Mouse (Mus musculus): ENCODE results near the gene Cdk9. TPM values are rescaled to one million over a fixed set of nuclear protein-coding genes. Genes with fewer than 3 reads are reported as not detected.
A peak's percentile ranks its signal among the peaks of the same experiment; 100 is the strongest.

The Cdk9 gene
- polyA plus RNA-seq, 1 experiment = 112 TPM

- no peak for TF ChIP-seq MYOG (IDR thresholded peaks at IDR 0.05; ENCODE audit: control insufficient read depth, extremely low read depth, insufficient read length)
- TF ChIP-seq MYOD1 (IDR thresholded peaks at IDR 0.05; ENCODE audit: control insufficient read depth, insufficient read length, low read depth) = no peak
- no peak for TF ChIP-seq MAX (IDR thresholded peaks at IDR 0.05)
- no peak for TF ChIP-seq USF1 (IDR thresholded peaks at IDR 0.05; ENCODE audit: low read depth)
- TF ChIP-seq CEBPB (IDR thresholded peaks at IDR 0.05; ENCODE audit: low read depth) = no peak
These were observed 31.8 kb downstream of the Cdk9 start for GRCm38 (mm10) chr2:32680961-32681650.

GRCm38 (mm10) chr2:32680051-32680451, 32.8 kb downstream of the Cdk9 start:
- Histone ChIP-seq H3K4me3 (ENCODE audit: insufficient read depth, poor library complexity, severe bottlenecking) (peak overlapping the region; percentile 12), H3K79me3 (ENCODE audit: low read depth) (no peaks in the 10 kb centered on the region), H3ac (ENCODE audit: control insufficient read depth, insufficient read length, low read depth) (peak overlapping the region; percentile 34), H3K36me3 (ENCODE audit: control insufficient read depth, insufficient read depth) (peaks cover 32% of the 10 kb centered on the region), H3K79me2 (ENCODE audit: control insufficient read depth, insufficient read depth) (no peaks in the 10 kb centered on the region), H3K27me3 (ENCODE audit: control insufficient read depth, insufficient read depth, insufficient read length) (no peaks in the 10 kb centered on the region)
- TF ChIP-seq MYOG (IDR thresholded peaks at IDR 0.05; ENCODE audit: control insufficient read depth, extremely low read depth, insufficient read length) = no peak
- no peak for TF ChIP-seq CTCF (IDR thresholded peaks at IDR 0.05; ENCODE audit: control insufficient read depth, insufficient read depth, insufficient read length)
- TF ChIP-seq MAX (IDR thresholded peaks at IDR 0.05) = peak; percentile 98
- no peak for TF ChIP-seq FOSL1 (IDR thresholded peaks at IDR 0.05; ENCODE audit: insufficient read depth, low read length, poor library complexity, severe bottlenecking)
- no peak for TF ChIP-seq CEBPB (IDR thresholded peaks at IDR 0.05; ENCODE audit: low read depth)
- TF ChIP-seq USF1 (IDR thresholded peaks at IDR 0.05; ENCODE audit: low read depth) = peak; percentile 11
- TF ChIP-seq MYOD1 (IDR thresholded peaks at IDR 0.05; ENCODE audit: control insufficient read depth, insufficient read length, low read depth) = peak; percentile 52

More at GRCm38 (mm10) chr2:32680961-32681650, 31.8 kb downstream of the Cdk9 start:
- Histone ChIP-seq H3K36me3 (ENCODE audit: control insufficient read depth, insufficient read depth) (peaks cover 42% of the 10 kb centered on the region), H3K27me3 (ENCODE audit: control insufficient read depth, insufficient read depth, insufficient read length) (no peaks in the 10 kb centered on the region), H3ac (ENCODE audit: control insufficient read depth, insufficient read length, low read depth) (no peak overlapping the region), H3K4me3 (ENCODE audit: insufficient read depth, poor library complexity, severe bottlenecking) (no peak overlapping the region), H3K79me2 (ENCODE audit: control insufficient read depth, insufficient read depth) (no peaks in the 10 kb centered on the region), H3K79me3 (ENCODE audit: low read depth) (no peaks in the 10 kb centered on the region)

GRCm38 (mm10) chr2:32677683-32678082, 35.2 kb downstream of the Cdk9 start:
- Histone ChIP-seq H3K79me3 (ENCODE audit: low read depth) (no peaks in the 10 kb centered on the region), H3ac (ENCODE audit: control insufficient read depth, insufficient read length, low read depth) (no peak overlapping the region), H3K36me3 (ENCODE audit: control insufficient read depth, insufficient read depth) (peaks cover 11% of the 10 kb centered on the region), H3K4me3 (ENCODE audit: insufficient read depth, poor library complexity, severe bottlenecking) (no peak overlapping the region), H3K27me3 (ENCODE audit: control insufficient read depth, insufficient read depth, insufficient read length) (no peaks in the 10 kb centered on the region), H3K79me2 (ENCODE audit: control insufficient read depth, insufficient read depth) (no peaks in the 10 kb centered on the region)
- TF ChIP-seq MYOD1 (IDR thresholded peaks at IDR 0.05; ENCODE audit: control insufficient read depth, insufficient read length, low read depth) = no peak
- TF ChIP-seq CEBPB (IDR thresholded peaks at IDR 0.05; ENCODE audit: low read depth) = no peak
- TF ChIP-seq CTCF (IDR thresholded peaks at IDR 0.05; ENCODE audit: control insufficient read depth, insufficient read depth, insufficient read length) = no peak
- no peak for TF ChIP-seq FOSL1 (IDR thresholded peaks at IDR 0.05; ENCODE audit: insufficient read depth, low read length, poor library complexity, severe bottlenecking)
- TF ChIP-seq USF1 (IDR thresholded peaks at IDR 0.05; ENCODE audit: low read depth) = no peak
- TF ChIP-seq MAX (IDR thresholded peaks at IDR 0.05) = no peak
- TF ChIP-seq MYOG (IDR thresholded peaks at IDR 0.05; ENCODE audit: control insufficient read depth, extremely low read depth, insufficient read length) = no peak

- TF ChIP-seq CEBPB (IDR thresholded peaks at IDR 0.05; ENCODE audit: low read depth) (no peak), CTCF (IDR thresholded peaks at IDR 0.05; ENCODE audit: control insufficient read depth, insufficient read depth, insufficient read length) (no peak), MYOG (IDR thresholded peaks at IDR 0.05; ENCODE audit: control insufficient read depth, extremely low read depth, insufficient read length) (no peak), FOSL1 (IDR thresholded peaks at IDR 0.05; ENCODE audit: insufficient read depth, low read length, poor library complexity, severe bottlenecking) (no peak), MYOD1 (IDR thresholded peaks at IDR 0.05; ENCODE audit: control insufficient read depth, insufficient read length, low read depth) (no peak), MAX (IDR thresholded peaks at IDR 0.05) (no peak), USF1 (IDR thresholded peaks at IDR 0.05; ENCODE audit: low read depth) (no peak)
- Histone ChIP-seq H3K79me3 (ENCODE audit: low read depth) (no peaks in the 10 kb centered on the region), H3K36me3 (ENCODE audit: control insufficient read depth, insufficient read depth) (peaks cover 5% of the 10 kb centered on the region), H3K4me3 (ENCODE audit: insufficient read depth, poor library complexity, severe bottlenecking) (no peak overlapping the region), H3K27me3 (ENCODE audit: control insufficient read depth, insufficient read depth, insufficient read length) (no peaks in the 10 kb centered on the region), H3ac (ENCODE audit: control insufficient read depth, insufficient read length, low read depth) (no peak overlapping the region), H3K79me2 (ENCODE audit: control insufficient read depth, insufficient read depth) (no peaks in the 10 kb centered on the region)
These were observed 36.1 kb downstream of the Cdk9 start for GRCm38 (mm10) chr2:32676821-32677220.

GRCm38 (mm10) chr2:32673176-32673917, 39.5 kb downstream of the Cdk9 start:
- Histone ChIP-seq H3ac (ENCODE audit: control insufficient read depth, insufficient read length, low read depth) (no peak overlapping the region), H3K4me3 (ENCODE audit: insufficient read depth, poor library complexity, severe bottlenecking) (no peak overlapping the region), H3K36me3 (ENCODE audit: control insufficient read depth, insufficient read depth) (no peaks in the 10 kb centered on the region), H3K79me3 (ENCODE audit: low read depth) (no peaks in the 10 kb centered on the region), H3K27me3 (ENCODE audit: control insufficient read depth, insufficient read depth, insufficient read length) (no peaks in the 10 kb centered on the region), H3K79me2 (ENCODE audit: control insufficient read depth, insufficient read depth) (no peaks in the 10 kb centered on the region)
- TF ChIP-seq FOSL1 (IDR thresholded peaks at IDR 0.05; ENCODE audit: insufficient read depth, low read length, poor library complexity, severe bottlenecking) (no peak), MAX (IDR thresholded peaks at IDR 0.05) (no peak), MYOD1 (IDR thresholded peaks at IDR 0.05; ENCODE audit: control insufficient read depth, insufficient read length, low read depth) (no peak)
